Mouse (Mus musculus) ovary, postnatal 36 days (tissue): ENCODE data around the gene Tfap4.

Experiments used
- DNase-seq: peaks from one replicate; pipeline ENCODE4 v3.0.0; 2022; ENCODE audit warnings: low spot score, mixed read lengths

Gene Tfap4

GRCm38 (mm10) chr16:4559715-4560144 lies at the start of gene Tfap4:
Gene Tfap4 (minus strand): TSS chr16:4559854.
- DNase-seq, result peak; percentile 83

- DNase-seq, result no peak
Observed at GRCm38 (mm10) chr16:4608532-4609059, 48.9 kb upstream of the Tfap4 start.

DNA sequence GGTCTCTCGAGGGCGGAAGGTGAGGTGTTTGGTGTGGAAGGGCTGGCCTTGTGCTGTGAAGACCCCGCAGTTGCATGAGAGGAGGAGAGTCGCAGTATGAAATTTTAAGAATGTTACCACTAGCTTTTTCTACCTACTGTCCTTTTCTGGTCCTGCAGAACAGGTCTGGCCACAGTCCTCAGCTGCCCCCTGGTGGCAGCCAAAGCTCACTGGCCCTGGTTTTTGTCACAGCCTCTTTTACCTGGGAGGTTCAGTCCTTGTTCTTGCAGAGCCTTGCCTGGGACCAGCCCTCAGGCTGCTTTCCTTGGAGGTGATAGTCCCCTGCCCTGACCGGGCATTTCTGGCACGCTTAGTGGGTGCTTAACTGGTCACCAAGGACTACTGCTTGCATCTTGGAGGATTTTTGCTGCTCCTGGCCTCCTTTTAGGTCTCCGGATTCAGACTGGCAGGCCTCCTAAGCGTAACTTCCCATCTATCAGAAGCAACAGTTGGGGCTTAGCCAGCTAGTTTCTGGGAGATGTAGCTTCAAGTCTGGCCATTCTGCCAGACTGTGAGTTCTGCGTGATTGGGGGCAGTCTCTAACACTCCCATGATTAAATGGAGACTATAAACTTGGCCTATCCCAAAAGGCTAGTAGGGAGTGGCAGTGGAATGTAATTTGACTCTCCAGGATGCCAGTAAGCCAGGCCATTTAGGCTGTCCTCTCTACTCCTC lies 48.3 kb upstream of the Tfap4 start:
- DNase-seq, result peak; percentile 83

DNA sequence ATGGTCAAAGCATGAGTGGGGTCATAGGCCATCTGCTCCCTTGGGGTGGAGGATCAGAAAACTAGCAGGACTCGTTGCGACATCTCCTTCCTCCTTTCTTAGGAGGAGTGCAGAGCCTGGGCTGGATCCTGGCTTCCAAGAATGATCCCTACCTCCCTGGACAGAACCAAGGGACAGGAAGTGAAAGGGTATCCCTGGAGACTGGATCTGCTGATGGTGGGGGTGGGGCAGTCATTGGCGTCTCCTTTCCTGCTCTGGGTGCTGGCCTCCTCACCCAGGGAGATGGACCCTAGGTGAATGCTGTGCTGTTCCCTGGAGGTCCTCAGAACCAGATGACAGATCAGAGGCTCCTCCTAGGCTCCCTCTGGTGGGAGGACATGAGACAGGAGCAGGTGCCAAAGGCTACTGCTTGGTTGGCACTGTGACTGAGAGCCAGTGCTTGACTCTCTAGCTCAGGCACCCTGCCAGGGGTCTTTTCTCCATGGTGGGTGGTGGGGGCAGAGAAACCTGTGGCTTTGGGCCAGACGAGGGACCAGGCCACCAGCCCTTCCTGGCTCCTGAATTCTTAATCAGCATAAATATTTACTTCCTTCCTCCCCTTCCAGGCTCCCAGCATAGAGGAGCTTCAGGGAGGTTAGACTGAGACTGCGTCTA lies 46.9 kb upstream of the Tfap4 start:
- no peak for DNase-seq

- no peak for DNase-seq
Observed at GRCm38 (mm10) chr16:4605514-4606131, 46.0 kb upstream of the Tfap4 start.

GRCm38 (mm10) chr16:4604293-4604837 lies 44.7 kb upstream of the Tfap4 start:
- no peak for DNase-seq

DNA sequence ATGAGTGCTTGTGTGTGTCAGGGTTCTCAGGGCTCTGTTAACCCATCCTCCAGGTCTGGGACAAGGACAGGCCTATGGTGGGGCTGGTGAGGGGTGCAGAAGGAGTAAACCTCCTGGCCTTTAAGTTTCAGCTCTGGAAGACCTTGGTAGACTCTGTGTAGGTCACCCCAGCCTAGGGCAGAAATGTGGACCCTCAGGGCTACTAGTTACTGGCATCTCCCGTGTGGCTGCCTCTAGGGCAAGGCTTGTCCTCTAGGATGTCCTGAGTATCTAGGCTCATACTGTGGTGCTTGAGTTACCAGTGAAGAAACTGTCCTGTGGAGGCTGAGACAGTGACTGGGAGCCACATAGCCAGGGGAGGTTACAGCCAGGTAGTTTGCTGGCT lies 43.8 kb upstream of the Tfap4 start:
- no peak for DNase-seq

DNA sequence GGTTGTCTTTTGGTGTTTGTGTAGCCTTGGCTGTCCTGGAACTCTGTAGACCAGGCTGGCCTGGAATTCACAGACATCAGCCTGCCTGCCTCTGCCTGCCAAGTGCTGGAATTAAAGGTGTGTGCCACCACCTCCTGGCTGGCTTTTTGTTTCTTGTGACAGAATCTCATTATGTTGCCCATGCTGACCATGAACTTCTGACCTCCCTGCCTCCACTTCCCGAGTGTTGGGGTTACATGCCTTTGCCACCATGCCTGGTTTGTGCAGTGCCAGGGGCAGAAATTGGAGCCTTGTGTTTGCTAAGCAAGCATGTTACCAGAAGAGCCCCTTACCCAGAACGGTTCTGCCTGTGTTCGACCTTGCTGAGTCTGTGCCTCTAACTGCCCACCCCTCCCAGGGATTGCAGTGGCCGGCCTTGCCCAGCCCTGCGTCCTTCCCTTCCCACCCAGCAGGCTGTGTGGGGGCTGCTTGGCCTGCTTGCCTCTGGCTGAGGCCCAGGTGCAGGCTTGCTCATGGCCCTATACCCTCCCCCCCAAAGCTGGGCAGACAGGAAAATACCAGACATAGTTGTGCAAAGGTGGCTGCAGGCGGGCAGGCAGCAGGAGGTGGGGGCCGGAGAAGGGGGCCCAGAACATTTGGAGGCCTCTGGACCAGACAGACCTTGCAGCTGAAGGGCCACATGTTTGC lies 43.3 kb upstream of the Tfap4 start:
- DNase-seq, result peak; percentile 64

- DNase-seq, result no peak
Observed at GRCm38 (mm10) chr16:4602189-4602588, 42.5 kb upstream of the Tfap4 start.

DNA sequence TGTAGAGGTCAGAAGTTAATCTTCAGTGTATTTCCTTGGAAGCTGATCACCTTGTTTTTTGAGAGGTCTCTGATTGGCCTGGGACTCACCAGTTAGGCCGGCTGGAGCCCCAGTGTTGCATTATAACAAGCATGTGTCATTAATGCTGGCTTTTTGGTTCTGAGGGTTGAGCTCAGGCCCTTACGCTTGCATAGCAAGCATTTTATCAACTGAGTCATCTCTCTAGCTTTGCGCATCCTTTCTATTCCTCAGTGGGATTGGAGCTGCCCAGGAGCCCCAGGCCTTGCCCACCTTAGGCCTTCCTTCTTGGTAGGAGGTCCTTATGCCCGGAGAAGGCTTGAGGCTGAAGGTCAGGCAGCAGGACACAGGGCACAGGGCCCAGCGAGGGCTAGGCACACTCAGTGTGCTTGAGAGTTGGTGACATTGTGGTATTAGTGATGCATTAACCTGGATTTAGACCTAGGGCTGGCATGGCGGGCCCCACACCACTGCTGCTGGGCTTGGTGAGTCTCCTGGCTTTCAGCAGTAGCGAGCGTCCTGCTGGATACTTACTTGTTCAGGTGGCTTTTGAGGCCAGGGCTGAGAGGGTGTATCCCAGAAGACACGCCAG lies 41.2 kb upstream of the Tfap4 start:
- no peak for DNase-seq

- no peak for DNase-seq
Observed at GRCm38 (mm10) chr16:4599616-4600015, 40.0 kb upstream of the Tfap4 start.

DNA sequence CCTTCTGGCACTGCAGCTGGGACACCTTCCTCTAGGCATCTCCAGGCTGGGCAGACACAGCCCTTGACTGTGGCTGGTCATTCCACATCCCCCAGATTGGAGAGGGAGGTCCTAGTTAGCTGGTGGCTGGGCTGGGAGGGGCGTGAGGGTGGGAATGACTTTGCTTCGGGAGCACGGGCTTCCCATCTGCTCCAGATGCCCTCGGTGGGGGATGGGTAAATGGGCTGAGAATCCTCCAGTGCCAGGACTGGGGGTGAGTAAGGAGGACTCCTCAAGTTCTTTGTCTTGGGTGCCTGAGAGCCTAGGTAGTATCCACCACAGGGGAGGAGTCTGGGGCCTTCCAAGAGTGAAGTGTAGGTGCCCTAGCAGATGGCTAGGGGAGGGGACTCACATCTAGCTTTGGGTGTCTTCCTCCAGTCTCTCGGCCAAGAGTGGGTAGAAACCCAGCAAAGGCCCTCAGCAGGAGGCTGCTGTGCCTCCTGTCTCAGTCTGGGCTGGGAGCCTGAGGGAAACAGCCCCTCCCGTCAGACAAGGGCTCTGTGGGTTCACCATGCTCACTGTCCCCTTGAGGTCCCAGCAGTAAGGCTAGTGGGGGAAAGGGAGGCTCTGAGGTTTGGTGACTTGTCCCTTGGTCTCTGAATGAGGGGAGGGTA lies 39.4 kb upstream of the Tfap4 start:
- DNase-seq, result no peak

- DNase-seq, result no peak
Observed at GRCm38 (mm10) chr16:4598041-4598440, 38.4 kb upstream of the Tfap4 start.

DNA sequence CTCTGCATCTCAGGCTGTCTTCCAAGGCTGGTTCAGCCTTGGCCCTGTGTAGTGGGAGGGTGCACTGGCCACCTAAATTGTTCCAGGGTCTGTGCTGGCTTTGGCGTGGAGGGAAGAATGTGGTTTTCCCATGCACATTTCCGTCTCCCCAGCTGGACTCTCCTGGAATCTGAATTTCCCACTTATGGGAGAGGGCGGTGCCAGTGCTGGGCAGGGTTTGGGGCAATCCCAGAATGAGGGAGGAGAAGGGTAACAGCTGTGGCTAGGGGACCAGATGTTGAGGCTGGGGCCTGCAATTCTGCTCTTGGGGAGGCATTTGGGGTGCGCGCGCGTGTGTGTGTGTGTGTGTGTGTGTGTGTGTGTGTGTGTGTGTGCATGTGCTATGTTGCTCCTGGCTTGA lies 37.6 kb upstream of the Tfap4 start:
- DNase-seq, result no peak

DNA sequence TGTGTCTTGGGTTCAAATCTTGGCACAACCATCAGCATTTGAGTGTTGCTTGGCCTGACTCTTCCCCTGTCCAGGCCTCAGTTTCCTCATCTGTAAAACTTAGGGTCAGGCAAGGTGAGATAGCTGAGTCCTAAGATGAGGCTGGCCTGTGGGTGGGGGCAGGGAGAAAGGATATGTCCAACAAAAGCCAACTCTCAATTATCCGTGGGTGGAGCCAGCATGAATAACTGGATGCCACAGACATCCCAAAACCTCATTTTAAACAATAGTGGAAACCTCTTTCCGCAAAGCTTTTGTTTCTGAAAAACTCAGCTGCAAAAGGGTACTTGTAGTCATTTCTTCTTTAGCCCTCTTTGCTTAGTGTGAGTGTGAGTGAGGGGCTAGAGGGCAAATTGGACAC lies 37.2 kb upstream of the Tfap4 start:
- no peak for DNase-seq

DNA sequence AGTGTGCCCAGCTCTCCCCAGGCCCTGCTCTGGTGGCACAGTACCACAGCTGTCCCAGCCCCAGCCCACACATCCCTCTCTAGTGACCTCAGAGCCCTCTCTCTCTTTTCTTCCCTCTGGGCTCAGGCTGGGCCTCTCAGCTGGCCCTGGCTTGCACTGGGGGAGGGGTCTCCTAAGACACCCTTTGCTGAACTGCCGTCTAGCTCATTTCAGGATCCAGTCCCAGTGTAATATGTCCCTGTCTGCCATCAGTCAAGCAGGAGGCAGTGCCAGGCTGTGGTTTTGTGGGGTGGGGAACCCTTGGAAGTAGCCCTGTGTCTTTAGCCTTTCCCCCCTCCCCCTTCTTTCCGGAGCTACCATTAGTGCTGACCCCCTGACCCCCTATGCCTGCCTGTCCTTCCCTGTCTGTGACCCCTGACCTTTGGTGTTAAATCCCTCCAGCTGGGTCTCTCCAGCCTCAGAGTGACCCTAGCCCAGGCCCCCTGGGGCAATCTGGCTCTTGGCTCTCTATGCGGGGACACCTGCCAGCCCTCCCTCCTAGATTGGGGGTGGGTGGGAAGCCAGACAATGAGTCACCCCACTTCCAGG lies 36.6 kb upstream of the Tfap4 start:
- no peak for DNase-seq

- DNase-seq, result peak; percentile 66
Observed at GRCm38 (mm10) chr16:4595527-4595963, 35.9 kb upstream of the Tfap4 start.

GRCm38 (mm10) chr16:4594814-4595526 lies 35.3 kb upstream of the Tfap4 start:
- no peak for DNase-seq

- peak; percentile 76 for DNase-seq
Observed at GRCm38 (mm10) chr16:4593971-4594813, 34.5 kb upstream of the Tfap4 start, which contains the start of gene Glis2. Gene Glis2 (plus strand): TSS chr16:4594713.
